Mouse (Mus musculus) cerebellum, postnatal 10 days (tissue): ENCODE results near the gene Lamc1.
A peak's percentile ranks its signal among the peaks of the same experiment; 100 is the strongest.

Source experiments
- DNase-seq, 2 experiments: peaks; one replicate each; pipeline ENCODE4 v3.0.0; 2021; ENCODE audit warnings: mixed read lengths in 2 of 2

Lamc1 gene

GRCm38 (mm10) chr1:153252540-153253210 lies 79.9 kb downstream of the Lamc1 start:
- DNase-seq = peak in 1 of 2 experiments; percentile 32

- no peak for DNase-seq
Observed at GRCm38 (mm10) chr1:153251590-153252206, 80.9 kb downstream of the Lamc1 start.

GRCm38 (mm10) chr1:153241346-153241745 lies 91.2 kb downstream of the Lamc1 start:
- no peak for DNase-seq

GRCm38 (mm10) chr1:153235576-153235975 lies 97.0 kb downstream of the Lamc1 start:
- peak; percentile 31 to 53 for DNase-seq

GRCm38 (mm10) chr1:153231681-153232080 lies 100.9 kb downstream of the Lamc1 start:
- DNase-seq = no peak

- DNase-seq = no peak
Observed at GRCm38 (mm10) chr1:153227916-153228315, 104.7 kb downstream of the Lamc1 start.

GRCm38 (mm10) chr1:153227096-153227495 lies 105.5 kb downstream of the Lamc1 start:
- no peak for DNase-seq

GRCm38 (mm10) chr1:153225786-153226725 lies 106.5 kb downstream of the Lamc1 start:
- DNase-seq = no peak

- DNase-seq = no peak
Observed at GRCm38 (mm10) chr1:153224331-153224730, 108.3 kb downstream of the Lamc1 start.

GRCm38 (mm10) chr1:153219376-153219775 lies 113.2 kb downstream of the Lamc1 start:
- peak; percentile 40 to 42 for DNase-seq

GRCm38 (mm10) chr1:153216516-153216915 lies 116.1 kb downstream of the Lamc1 start:
- no peak for DNase-seq

GRCm38 (mm10) chr1:153215676-153216075 lies 116.9 kb downstream of the Lamc1 start:
- DNase-seq = no peak

GRCm38 (mm10) chr1:153210992-153211391 lies 121.6 kb downstream of the Lamc1 start:
- DNase-seq = no peak

- no peak for DNase-seq
Observed at GRCm38 (mm10) chr1:153210198-153210597, 122.4 kb downstream of the Lamc1 start.

- no peak for DNase-seq
Observed at GRCm38 (mm10) chr1:153202195-153202594, 130.4 kb downstream of the Lamc1 start.

GRCm38 (mm10) chr1:153201448-153201847 lies 131.1 kb downstream of the Lamc1 start:
- DNase-seq = peak in 1 of 2 experiments; percentile 34

- no peak for DNase-seq
Observed at GRCm38 (mm10) chr1:153197316-153197850, 135.2 kb downstream of the Lamc1 start.

- no peak for DNase-seq
Observed at GRCm38 (mm10) chr1:153192945-153193344, 139.6 kb downstream of the Lamc1 start.

GRCm38 (mm10) chr1:153192379-153192778 lies 140.2 kb downstream of the Lamc1 start:
- DNase-seq = no peak

GRCm38 (mm10) chr1:153191943-153192329 lies 140.7 kb downstream of the Lamc1 start:
- DNase-seq = peak; percentile 80 to 81

- no peak for DNase-seq
Observed at GRCm38 (mm10) chr1:153191237-153191942, 141.2 kb downstream of the Lamc1 start.

GRCm38 (mm10) chr1:153188081-153188480 lies 144.5 kb downstream of the Lamc1 start:
- DNase-seq = peak in 1 of 2 experiments; percentile 48
